Mouse (Mus musculus) lung, embryonic 14.5 days (tissue): ENCODE results near the gene Map1b. TPM values are rescaled to one million over a fixed set of nuclear protein-coding genes. Genes with fewer than 3 reads are reported as not detected.

Experiments used
- ATAC-seq: fragments of 200-750 bp; cut with Nextera tagmentation; 2 replicates; pipeline ENCODE4 v1.8.0; 2017; ENCODE audit warnings: mild to moderate bottlenecking, moderate TSS enrichment, moderate library complexity; ENCODE audit not compliant: insufficient read depth
- DNase-seq: peaks from one replicate; pipeline ENCODE4 v3.0.0-alpha.2; 2015
- H3K27ac ChIP-seq: fragments of 300-500 bp; sonication (generic); 2 replicates; pipeline ENCODE4 v1.5.1; 2014; ENCODE audit warnings: low read depth, mild to moderate bottlenecking, moderate library complexity
- H3K27me3 ChIP-seq: fragments of 300-500 bp; sonication (generic); 2 replicates; pipeline ENCODE4 v1.6.1; 2014; ENCODE audit warnings: low read length, control low read depth; ENCODE audit not compliant: insufficient read depth
- H3K36me3 ChIP-seq: fragments of 300-500 bp; sonication (generic); 2 replicates; pipeline ENCODE4 v1.6.1; 2014; ENCODE audit warnings: control low read depth; ENCODE audit not compliant: insufficient read depth
- H3K4me1 ChIP-seq: fragments of 300-500 bp; sonication (generic); 2 replicates; pipeline ENCODE4 v1.6.1; 2014; ENCODE audit warnings: antibody characterized with exemption, control low read depth; ENCODE audit not compliant: insufficient read depth
- H3K4me2 ChIP-seq: fragments of 300-500 bp; sonication (generic); 2 replicates; pipeline ENCODE4 v1.6.1; 2014; ENCODE audit warnings: mild to moderate bottlenecking
- H3K4me3 ChIP-seq: fragments of 300-500 bp; sonication (generic); 2 replicates; pipeline ENCODE4 v1.5.1; 2014; ENCODE audit warnings: low read depth, low read length
- H3K9ac ChIP-seq: fragments of 300-500 bp; sonication (generic); 2 replicates; pipeline ENCODE4 v1.6.1; 2014
- H3K9me3 ChIP-seq: fragments of 300-500 bp; sonication (generic); 2 replicates; pipeline ENCODE4 v1.6.1; 2016; ENCODE audit warnings: low read depth, low read length, control low read depth
- CTCF ChIP-seq: IDR thresholded peaks from 2 replicates; pipeline ENCODE4 v1.5.1; 2016; ENCODE audit warnings: antibody characterized with exemption, low read depth
- WGBS: fragments of 180-500 bp; shearing (Covaris S2); extraction: QIAGEN DNeasy Blood & Tissue Kit; methylation state at CpG from one replicate; pipeline ENCODE4 v1.1.7; 2014; 5-methylcytosine and 5-hydroxymethylcytosine counted together
- polyA plus RNA-seq: library from polyadenylated mRNA; unstranded; fragments of >200 nt; fragmentation: Nextera tagmentation; extraction: Ambion mirVana; gene quantifications from 2 replicates; pipeline ENCODE4 v1.2.1, GENCODE M21; 2014

Gene Map1b
- polyA plus RNA-seq, 1 experiment from 2014 or later, result 73.3 TPM

- no peak for TF ChIP-seq CTCF
- Histone ChIP-seq H3K27ac (no peak overlapping the region), H3K4me1 (peaks cover 5% of the 10 kb centered on the region), H3K4me2 (no peak overlapping the region), H3K9ac (no peak overlapping the region), H3K9me3 (no peaks in the 10 kb centered on the region), H3K4me3 (no peak overlapping the region), H3K36me3 (0 out of 2 replicates have a peak, but pooled peaks cover under 1% of the 10 kb centered on the region), H3K27me3 (no peaks in the 10 kb centered on the region)
- DNase-seq, result peak; percentile 46
- 80% methylated on average over 7 of the region's 7 CpGs for WGBS
- ATAC-seq, result peak; percentile 22; the same call in 1 of the 2 replicates
These were observed 42.2 kb downstream of the Map1b start for GRCm38 (mm10) chr13:99474108-99474507.

GRCm38 (mm10) chr13:99472028-99472427 is 44.3 kb downstream of the Map1b start:
- H3K36me3 ChIP-seq, result no peaks in the 10 kb centered on the region
- no peak for TF ChIP-seq CTCF
- H3K9me3 ChIP-seq, result no peaks in the 10 kb centered on the region
- H3K27me3 ChIP-seq, result no peaks in the 10 kb centered on the region
- H3K27ac ChIP-seq, result no peak overlapping the region
- H3K4me1 ChIP-seq, result peaks cover 5% of the 10 kb centered on the region
- H3K4me2 ChIP-seq, result no peak overlapping the region
- WGBS, result 72% methylated on average over 9 of the region's 9 CpGs
- DNase-seq (no peak), ATAC-seq (no peak)
- no peak overlapping the region for H3K9ac ChIP-seq
- no peak overlapping the region for H3K4me3 ChIP-seq

GRCm38 (mm10) chr13:99470084-99470483 is 46.3 kb downstream of the Map1b start:
- Histone ChIP-seq H3K4me2 (no peak overlapping the region), H3K36me3 (no peaks in the 10 kb centered on the region), H3K27ac (no peak overlapping the region), H3K4me3 (no peak overlapping the region), H3K9ac (no peak overlapping the region), H3K9me3 (no peaks in the 10 kb centered on the region), H3K27me3 (no peaks in the 10 kb centered on the region), H3K4me1 (peaks cover 5% of the 10 kb centered on the region)
- 91% methylated on average over 7 of the region's 7 CpGs for WGBS
- ATAC-seq (no peak), DNase-seq (no peak)
- TF ChIP-seq CTCF, result no peak

GRCm38 (mm10) chr13:99468267-99468666 is 48.1 kb downstream of the Map1b start:
- WGBS, result 82% methylated on average over 2 of the region's 2 CpGs

GRCm38 (mm10) chr13:99466811-99467315 is 49.5 kb downstream of the Map1b start:
- no peak for DNase-seq
- Histone ChIP-seq H3K27me3 (no peaks in the 10 kb centered on the region), H3K36me3 (no peaks in the 10 kb centered on the region), H3K27ac (peak overlapping the region; percentile 40; the same call in 1 of the 2 replicates), H3K4me2 (no peak overlapping the region), H3K4me3 (no peak overlapping the region), H3K9me3 (no peaks in the 10 kb centered on the region), H3K4me1 (no peaks in the 10 kb centered on the region), H3K9ac (no peak overlapping the region)
- 45% methylated on average over 6 of the region's 6 CpGs for WGBS
- no peak; the same call in 1 of the 2 replicates for ATAC-seq
- no peak for TF ChIP-seq CTCF

More at GRCm38 (mm10) chr13:99468267-99468666, 48.1 kb downstream of the Map1b start:
- DNase-seq, result no peak
- H3K4me2 ChIP-seq, result no peak overlapping the region
- no peak overlapping the region for H3K4me3 ChIP-seq
- H3K36me3 ChIP-seq, result no peaks in the 10 kb centered on the region
- H3K9ac ChIP-seq, result no peak overlapping the region
- H3K4me1 ChIP-seq, result no peaks in the 10 kb centered on the region
- no peak for ATAC-seq
- no peaks in the 10 kb centered on the region for H3K27me3 ChIP-seq
- TF ChIP-seq CTCF, result no peak
- no peaks in the 10 kb centered on the region for H3K9me3 ChIP-seq
- H3K27ac ChIP-seq, result no peak overlapping the region

GRCm38 (mm10) chr13:99466064-99466463 is 50.3 kb downstream of the Map1b start:
- TF ChIP-seq CTCF, result no peak
- 42% methylated on average over 2 of the region's 2 CpGs for WGBS
- ATAC-seq, result peak; percentile 68

GRCm38 (mm10) chr13:99464551-99464950 is 51.8 kb downstream of the Map1b start:
- H3K27ac ChIP-seq, result no peak overlapping the region
- no peak overlapping the region for H3K4me3 ChIP-seq
- no peak overlapping the region for H3K4me2 ChIP-seq
- no peaks in the 10 kb centered on the region for H3K9me3 ChIP-seq
- no peak for DNase-seq
- WGBS, result 63% methylated on average over 4 of the region's 4 CpGs
- H3K27me3 ChIP-seq, result no peaks in the 10 kb centered on the region
- no peaks in the 10 kb centered on the region for H3K4me1 ChIP-seq
- H3K36me3 ChIP-seq, result no peaks in the 10 kb centered on the region
- no peak overlapping the region for H3K9ac ChIP-seq
- no peak for TF ChIP-seq CTCF
- ATAC-seq, result no peak

More at GRCm38 (mm10) chr13:99466064-99466463, 50.3 kb downstream of the Map1b start:
- H3K9ac ChIP-seq, result no peak overlapping the region
- DNase-seq, result no peak
- no peaks in the 10 kb centered on the region for H3K9me3 ChIP-seq
- no peak overlapping the region for H3K4me2 ChIP-seq
- H3K36me3 ChIP-seq, result no peaks in the 10 kb centered on the region
- H3K4me3 ChIP-seq, result no peak overlapping the region
- H3K27ac ChIP-seq, result no peak overlapping the region
- H3K27me3 ChIP-seq, result no peaks in the 10 kb centered on the region
- H3K4me1 ChIP-seq, result no peaks in the 10 kb centered on the region
